Mouse (Mus musculus) frontal cortex, postnatal 10 days (tissue): Measurements from ENCODE around the gene Wtip.
"Not testable (repeated sequence)": the region's sequence is repeated elsewhere in the genome, so short reads cannot be mapped to it uniquely, and the experiment has no call there.

Experiments
- DNase-seq, 2 experiments: peaks; one replicate each; pipeline ENCODE4 v3.0.0; 2022; ENCODE audit warnings: low spot score in 2 of 2, mixed read lengths in 1 of 2

Gene Wtip

GRCm38 (mm10) chr7:34120636-34121035, 12.4 kb downstream of the Wtip start:
- not testable (repeated sequence) for DNase-seq

- no peak for DNase-seq
Measured at GRCm38 (mm10) chr7:34116601-34117000, 16.5 kb downstream of the Wtip start.

- no peak for DNase-seq
Measured at GRCm38 (mm10) chr7:34109190-34109589, 23.9 kb downstream of the Wtip start.

GRCm38 (mm10) chr7:34101276-34101675, 31.8 kb downstream of the Wtip start:
- no peak for DNase-seq

GRCm38 (mm10) chr7:34100002-34100401, 33.1 kb downstream of the Wtip start:
- DNase-seq = no peak

- DNase-seq = no peak
Measured at GRCm38 (mm10) chr7:34094911-34095481, 38.1 kb downstream of the Wtip start, which contains the start of gene Scgb1b30. Scgb1b30 (plus strand) TSS chr7:34095431.

- not testable (repeated sequence) for DNase-seq
Measured at GRCm38 (mm10) chr7:34068132-34068531, 64.9 kb downstream of the Wtip start.
